In the genomic region with DNA sequence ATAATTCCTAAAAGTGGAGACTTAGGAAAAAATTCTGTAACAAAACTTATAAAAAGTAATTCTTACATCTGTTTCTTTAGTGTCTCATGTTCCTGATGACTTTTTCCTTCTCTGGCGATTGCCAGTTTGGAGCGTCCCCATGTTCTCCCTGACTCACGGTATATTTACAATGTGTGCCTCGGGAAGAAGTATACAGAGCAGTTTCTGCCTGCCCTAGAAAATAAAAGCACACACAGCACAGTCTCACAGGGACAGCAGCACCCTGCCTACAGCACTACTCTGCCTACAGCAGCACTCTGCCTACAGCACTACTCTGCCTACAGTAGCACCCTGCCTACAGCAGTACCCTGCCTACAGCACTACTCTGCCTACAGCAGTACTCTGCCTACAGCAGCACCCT, we compare ENCODE assay signal across 19 mouse cellular contexts. TPM values are rescaled to one million over a fixed set of nuclear protein-coding genes. Genes with fewer than 3 reads are reported as not detected.
"Had no signal": no experiment of that assay in that cellular context is flagged by ENCODE, and none has a peak within 500 bp of the region (broad histone marks: within the 10 kb centered on the region; RNA-seq: fewer than 3 reads in every experiment).

No protein-coding gene starts in this region.

- H3K4me2 ChIP-seq: kidney, embryonic 15.5 days; limb, embryonic 12.5 days; liver, embryonic 13.5 days; lung, embryonic 15.5 days; midbrain, embryonic 11.5 days; midbrain, embryonic 15.5 days; neural tube, embryonic 13.5 days had no signal

- H3K36me3 ChIP-seq: kidney, embryonic 15.5 days; limb, embryonic 12.5 days; liver, embryonic 13.5 days; lung, embryonic 15.5 days; midbrain, embryonic 15.5 days; neural tube, embryonic 13.5 days had no signal

- DNase-seq: kidney, adult 2 months; kidney, postnatal 14 days; liver; liver, embryonic 13.5 days; liver, postnatal 0 days; lung, postnatal 14 days; retina, postnatal 1 day; thymus, adult 18-20 months; thymus, postnatal 25 days had no signal

- H3K9ac ChIP-seq: kidney, embryonic 15.5 days; limb, embryonic 12.5 days; liver, embryonic 13.5 days; liver, postnatal 0 days; lung, embryonic 15.5 days; midbrain, embryonic 15.5 days; neural tube, embryonic 13.5 days had no signal

- ATAC-seq: intestine, embryonic 16.5 days; liver, postnatal 0 days; midbrain, embryonic 15.5 days had no signal

- H3K4me1 ChIP-seq: liver, embryonic 13.5 days had no signal

- H3K4me3 ChIP-seq: kidney, embryonic 15.5 days; limb, embryonic 12.5 days; liver, embryonic 13.5 days; lung, embryonic 15.5 days; megakaryocyte, embryonic 14.5 days; midbrain, embryonic 15.5 days; neural tube, embryonic 13.5 days had no signal

- H3K9me3 ChIP-seq: kidney, embryonic 15.5 days; limb, embryonic 12.5 days; liver, embryonic 13.5 days; lung, embryonic 15.5 days; midbrain, embryonic 15.5 days; neural tube, embryonic 13.5 days had no signal

- H3K27ac ChIP-seq: kidney, embryonic 15.5 days; limb, embryonic 12.5 days; liver, embryonic 13.5 days; lung, embryonic 15.5 days; macrophage; midbrain, embryonic 15.5 days; neural tube, embryonic 13.5 days; stomach, postnatal 0 days had no signal

RNA-seq across cellular contexts. Expression of a gene that starts 4.8 kb away (rescaled TPM):
- polyA plus RNA-seq: liver, postnatal 0 days; macrophage had no signal
